Mouse (Mus musculus) MEL (cell line): ENCODE results near the gene Grcc10.

Experiments
- TBP ChIP-seq: IDR thresholded peaks from 2 replicates; pipeline ENCODE4 v1.8.0; 2011; ENCODE audit warnings: low read depth, low read length, improper control_type of control experiment
- TCF12 ChIP-seq: IDR thresholded peaks from 2 replicates; pipeline ENCODE4 v1.6.1; 2014; ENCODE audit warnings: low read depth, mild to moderate bottlenecking, inconsistent platforms, low read length, improper control_type of control experiment, moderate library complexity

DNA sequence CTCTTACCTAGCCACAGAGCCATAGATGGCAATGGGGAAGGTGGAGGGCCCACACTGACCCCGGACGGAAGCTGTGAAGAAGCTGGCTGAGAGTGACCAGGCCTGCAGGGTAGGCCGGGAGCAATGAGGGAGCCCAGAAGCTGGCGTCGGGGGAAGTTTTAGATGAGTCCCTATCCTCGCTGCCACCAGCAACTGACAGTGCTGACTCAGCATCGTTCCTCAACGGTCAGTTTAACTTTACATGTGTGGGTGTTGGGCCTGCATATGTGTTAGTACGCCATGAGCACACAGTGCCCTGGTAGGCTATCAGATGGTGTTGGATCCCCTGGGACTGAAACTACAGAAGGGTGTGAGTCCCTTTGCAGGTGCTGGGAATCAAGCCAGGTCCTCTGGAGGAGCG is 16.7 kb downstream of the Grcc10 start:
- TF ChIP-seq TBP (no peak), TCF12 (no peak)
